Mouse (Mus musculus) adrenal gland, adult 8-10 months (tissue): ENCODE results near the gene Slc22a13. TPM values are rescaled to one million over a fixed set of nuclear protein-coding genes. Genes with fewer than 3 reads are reported as not detected.
"Not testable (repeated sequence)": the region's sequence is repeated elsewhere in the genome, so short reads cannot be mapped to it uniquely, and the experiment has no call there.

Source experiments
- DNase-seq: peaks from one replicate; pipeline ENCODE4 v3.0.0; 2022
- total RNA-seq, 4 experiments: library from RNA; stranded (reverse); gene quantifications; 2 replicates each; pipeline ENCODE4 v1.2.4; 2022

Slc22a13 gene
- not detected for total RNA-seq

GRCm38 (mm10) chr9:119208998-119209397 is at the start of gene Slc22a13:
TSS of gene Slc22a13 (minus strand) at chr9:119209098.
- DNase-seq, result no peak

- no peak for DNase-seq
Observed at GRCm38 (mm10) chr9:119258128-119258527, 49.2 kb upstream of the Slc22a13 start.

DNA sequence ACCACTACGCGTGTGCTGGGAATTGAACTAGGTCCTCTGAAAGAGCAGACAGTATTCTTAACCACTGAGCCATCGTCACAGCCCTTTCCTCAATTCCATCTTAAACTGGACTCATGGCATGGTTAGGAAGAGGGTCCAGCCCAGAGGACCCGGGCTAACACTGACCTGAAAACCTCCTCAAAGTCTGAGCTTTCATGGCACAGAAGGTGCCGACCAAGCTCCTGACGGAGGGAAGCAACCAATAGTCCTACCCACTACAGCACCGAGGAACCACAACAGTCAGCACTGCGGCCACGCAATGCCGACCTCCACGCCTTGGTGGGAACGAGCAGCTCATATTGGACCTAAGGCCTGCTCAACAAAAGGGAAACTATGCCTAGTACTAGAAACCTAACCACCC is 47.3 kb upstream of the Slc22a13 start:
- no peak for DNase-seq

GRCm38 (mm10) chr9:119255096-119255495 is 46.2 kb upstream of the Slc22a13 start:
- no peak for DNase-seq

DNA sequence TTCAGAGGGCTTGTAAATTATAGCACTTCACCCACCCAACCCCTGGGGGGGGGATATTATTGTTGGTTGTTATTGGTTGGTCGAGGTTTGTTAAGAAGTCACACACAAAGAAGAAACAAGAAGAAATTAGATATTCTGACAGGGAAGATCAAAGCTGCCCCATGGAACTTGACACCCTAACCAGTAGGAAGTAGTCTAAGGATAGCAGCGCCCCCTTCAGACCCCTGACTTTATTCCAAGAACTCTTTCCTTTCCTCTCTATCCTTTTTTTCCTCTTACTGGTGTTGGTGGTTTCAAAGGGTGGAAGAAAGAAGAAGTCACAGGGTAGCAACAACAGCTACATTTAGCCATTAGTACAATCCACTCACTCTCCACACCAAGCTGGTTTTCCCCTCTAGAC is 45.3 kb upstream of the Slc22a13 start:
- no peak for DNase-seq

GRCm38 (mm10) chr9:119247996-119248395 is 39.1 kb upstream of the Slc22a13 start:
- no peak for DNase-seq

GRCm38 (mm10) chr9:119246826-119247225 is 37.9 kb upstream of the Slc22a13 start:
- DNase-seq, result no peak

DNA sequence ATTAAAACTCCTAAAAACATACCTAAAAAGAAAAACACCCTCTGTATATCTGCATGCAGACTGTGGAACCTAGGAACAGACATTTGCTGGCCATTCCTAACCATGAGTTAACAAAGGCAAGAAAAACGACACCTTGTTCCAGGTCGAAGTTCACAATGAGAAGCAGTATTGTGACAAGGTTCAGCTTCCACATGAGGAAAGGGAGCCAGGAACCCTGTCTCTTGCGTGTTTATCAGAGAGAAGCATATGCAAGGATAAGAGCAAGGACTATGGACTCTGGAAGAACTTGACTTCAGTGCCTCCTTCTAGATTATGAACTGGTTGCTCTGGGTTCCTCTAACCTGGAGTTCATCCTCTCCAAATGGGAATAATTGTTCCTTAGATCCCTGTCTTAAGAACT is 35.1 kb upstream of the Slc22a13 start:
- DNase-seq, result no peak

DNA sequence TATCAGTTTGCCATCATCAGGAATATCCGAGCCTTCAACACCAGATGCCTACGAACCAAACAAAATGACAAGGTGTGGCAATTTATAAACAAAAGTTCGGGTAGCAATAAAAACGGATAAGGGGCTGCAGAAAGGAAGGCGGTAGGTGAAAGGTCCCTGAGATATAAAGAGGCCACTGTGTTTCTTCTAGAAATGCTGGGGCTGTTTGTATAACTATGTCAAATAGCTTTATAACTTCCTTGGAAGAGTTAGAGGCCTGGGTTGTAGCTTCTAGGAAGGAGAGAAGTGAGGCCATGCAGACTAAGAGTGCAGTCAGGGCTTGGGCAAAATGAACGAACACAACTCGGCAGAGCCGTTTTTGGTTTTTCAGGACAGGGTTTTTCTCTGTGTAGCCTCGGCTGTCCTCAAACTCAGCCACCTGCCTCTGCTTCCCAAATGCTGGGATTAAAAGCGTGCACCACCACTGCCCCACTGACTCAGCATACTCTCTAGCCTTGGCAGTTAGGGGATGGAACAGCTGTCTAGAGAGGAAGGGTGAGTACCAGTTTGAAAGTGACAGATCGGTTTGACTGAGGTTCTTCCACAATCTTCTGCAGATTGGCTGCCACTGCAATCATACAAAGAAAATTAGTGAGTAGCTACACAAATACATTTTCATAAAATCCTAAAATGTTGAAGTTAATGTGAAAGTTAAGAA is 32.4 kb upstream of the Slc22a13 start:
- no peak for DNase-seq

- DNase-seq, result no peak
Observed at GRCm38 (mm10) chr9:119240286-119240997, 31.5 kb upstream of the Slc22a13 start.

DNA sequence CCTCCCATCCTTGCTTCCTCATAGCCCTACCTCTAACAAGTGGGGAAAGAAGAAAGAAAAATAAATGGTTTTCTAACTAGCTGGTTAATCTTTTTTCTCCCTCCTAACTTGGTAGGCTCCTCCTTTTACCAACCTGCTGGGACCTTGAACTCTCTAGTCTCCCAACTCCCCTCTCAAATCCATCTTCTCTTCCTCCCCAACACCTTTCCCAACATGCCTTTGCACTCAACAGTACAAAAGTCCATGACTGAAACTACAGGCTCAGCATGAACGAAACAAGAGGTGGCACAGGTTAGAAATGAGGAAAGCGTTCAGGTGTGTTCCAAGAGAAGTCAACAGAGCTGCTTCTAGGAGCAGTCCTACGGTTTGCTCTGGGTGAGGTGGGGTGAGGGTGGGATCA is 30.4 kb upstream of the Slc22a13 start:
- DNase-seq, result no peak

DNA sequence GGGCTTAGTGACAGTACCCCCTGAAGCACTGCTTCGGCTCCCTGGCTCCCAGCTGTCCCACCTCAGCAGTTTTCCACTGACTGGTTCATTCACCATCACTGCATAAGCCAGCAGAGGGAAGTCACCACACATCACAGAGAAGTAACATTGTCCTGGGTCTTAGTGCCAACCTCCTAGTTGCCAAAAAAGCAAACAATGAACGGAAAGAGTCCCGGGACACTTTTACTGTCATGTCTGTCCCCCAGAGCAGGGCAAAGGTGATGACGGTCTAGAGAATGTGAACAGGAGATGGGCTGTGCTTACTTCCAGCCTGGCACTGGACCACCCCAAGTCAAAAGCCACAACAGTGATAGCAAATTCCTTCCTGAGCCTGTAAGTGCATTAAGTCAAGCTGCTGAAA is 29.9 kb upstream of the Slc22a13 start:
- no peak for DNase-seq

- no peak for DNase-seq
Observed at GRCm38 (mm10) chr9:119231552-119231951, 22.7 kb upstream of the Slc22a13 start.

GRCm38 (mm10) chr9:119230829-119231228 is 21.9 kb upstream of the Slc22a13 start:
- DNase-seq, result no peak

GRCm38 (mm10) chr9:119220249-119220648 is 11.4 kb upstream of the Slc22a13 start:
- DNase-seq, result no peak

DNA sequence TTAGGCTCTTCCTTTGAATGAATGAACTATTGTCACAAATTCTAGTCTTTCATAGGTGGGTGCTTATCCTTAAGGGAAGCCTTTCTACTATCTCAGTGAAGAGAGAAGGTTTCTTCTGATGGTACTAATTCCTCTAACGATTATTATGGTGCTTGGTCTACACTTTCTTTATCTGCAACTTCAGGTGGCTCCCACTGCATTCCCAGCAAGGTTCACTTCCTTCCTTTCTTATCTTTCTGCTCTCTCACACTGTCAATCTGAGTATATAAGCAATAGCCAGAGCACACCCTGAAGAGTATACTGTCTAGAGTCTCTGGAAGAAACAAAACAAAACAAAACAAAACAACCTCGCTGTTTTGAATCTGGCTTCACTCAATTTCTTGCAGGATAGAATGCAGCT is 10.8 kb upstream of the Slc22a13 start:
- DNase-seq, result no peak

DNA sequence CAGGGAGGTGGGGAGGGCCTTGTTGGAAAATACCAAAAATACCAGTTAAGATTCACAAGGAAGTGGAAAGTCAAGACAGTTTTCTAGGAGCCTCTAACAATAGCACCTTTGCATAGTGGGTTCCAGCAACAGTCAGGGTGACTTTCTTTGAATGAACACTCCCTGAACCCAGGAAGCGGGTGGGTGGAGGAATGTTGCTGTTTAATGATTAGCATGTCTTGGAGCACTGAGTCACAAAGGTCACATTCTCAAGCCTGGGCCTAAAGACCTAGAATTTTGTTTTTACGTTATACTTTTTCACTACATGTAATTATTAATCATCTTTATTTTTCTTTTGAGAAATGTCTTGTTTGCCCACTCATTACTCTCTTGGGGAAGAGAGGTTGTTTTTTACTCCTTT is 6.4 kb upstream of the Slc22a13 start:
- not testable (repeated sequence) for DNase-seq

DNA sequence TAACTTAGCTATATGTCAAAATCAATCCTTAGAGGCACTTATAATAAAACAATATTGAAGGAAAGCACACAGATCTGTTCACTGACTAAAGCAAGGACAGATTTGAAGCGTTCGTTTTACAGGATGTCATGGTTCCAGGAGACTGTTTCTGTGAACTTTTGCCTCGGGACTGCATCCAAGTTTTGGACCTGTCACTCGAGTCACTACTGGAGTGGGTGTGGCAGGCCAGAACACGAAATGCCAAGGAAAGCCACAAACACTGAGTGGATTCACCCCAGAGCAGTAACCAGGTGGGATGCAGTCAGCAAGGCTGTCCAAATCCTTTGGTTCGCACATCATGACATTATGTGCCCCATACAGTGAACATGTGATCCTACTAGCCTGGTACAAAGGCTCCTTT is 5.7 kb upstream of the Slc22a13 start:
- DNase-seq, result no peak

- DNase-seq, result no peak
Observed at GRCm38 (mm10) chr9:119212996-119213395, 4.1 kb upstream of the Slc22a13 start.

- DNase-seq, result no peak
Observed at GRCm38 (mm10) chr9:119207113-119207512, 1.8 kb downstream of the Slc22a13 start.

DNA sequence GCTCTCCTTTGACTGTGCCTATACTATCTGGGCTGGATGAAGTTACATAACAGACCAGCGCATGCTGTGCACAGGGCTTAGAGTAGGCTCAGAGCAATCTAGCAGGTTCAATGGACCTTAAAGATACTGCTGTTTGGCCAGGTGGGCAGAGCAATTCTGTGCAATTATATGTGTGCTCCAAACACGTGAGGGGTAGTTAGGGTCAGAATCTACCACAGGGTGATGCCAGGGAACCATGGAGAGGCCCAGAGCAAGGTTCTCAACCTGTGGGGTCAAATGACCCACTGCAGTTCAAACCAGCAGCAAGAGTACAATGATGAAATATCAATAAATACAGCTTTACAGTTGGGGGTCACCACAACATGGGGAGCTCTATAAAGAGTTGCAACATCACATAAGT is 2.2 kb downstream of the Slc22a13 start:
- no peak for DNase-seq

GRCm38 (mm10) chr9:119205756-119206155 is 3.1 kb downstream of the Slc22a13 start:
- DNase-seq, result no peak

DNA sequence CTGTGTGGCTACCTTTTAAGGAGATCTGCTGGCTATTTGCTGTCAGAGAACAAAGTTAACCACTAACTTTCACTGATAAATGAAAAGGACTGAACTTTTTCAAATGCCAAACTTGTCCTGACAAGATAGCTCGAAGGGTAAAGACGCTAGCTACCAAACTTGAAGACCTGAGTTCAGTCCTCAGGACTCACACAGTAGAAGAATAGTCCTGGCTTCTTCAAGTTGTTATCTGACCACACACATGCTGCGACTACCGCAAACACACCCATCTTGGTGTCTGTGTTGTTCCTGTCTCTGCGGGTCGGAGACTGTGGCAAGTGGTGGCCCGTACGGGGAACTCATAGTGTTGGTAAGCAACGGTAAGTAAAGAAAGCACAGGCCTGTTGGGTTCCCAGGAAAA is 5.3 kb downstream of the Slc22a13 start:
- DNase-seq, result no peak

- DNase-seq, result no peak
Observed at GRCm38 (mm10) chr9:119201653-119202052, 7.2 kb downstream of the Slc22a13 start.
